Mouse (Mus musculus) spleen, adult 2 months (tissue): Measurements from ENCODE around the gene Rasip1.

Experiments
- CTCF ChIP-seq: fragments of 200-500 bp; IDR thresholded peaks from 2 replicates; pipeline ENCODE4 v1.5.1; 2011; ENCODE audit warnings: mild to moderate bottlenecking, inconsistent platforms; ENCODE audit not compliant: insufficient read depth, insufficient read length, insufficient replicate concordance; ENCODE audit errors: extremely low read depth
- POLR2A ChIP-seq: fragments of 200-500 bp; IDR thresholded peaks from 2 replicates; pipeline ENCODE4 v1.6.1; 2011; ENCODE audit warnings: low read depth, low read length, inconsistent platforms

- TF ChIP-seq CTCF = no peak
- no peak for TF ChIP-seq POLR2A
Measured at GRCm38 (mm10) chr7:45677627-45678295, 50.5 kb downstream of the Rasip1 start.
